Mouse (Mus musculus): ENCODE data around the gene Gpr161.

DNA sequence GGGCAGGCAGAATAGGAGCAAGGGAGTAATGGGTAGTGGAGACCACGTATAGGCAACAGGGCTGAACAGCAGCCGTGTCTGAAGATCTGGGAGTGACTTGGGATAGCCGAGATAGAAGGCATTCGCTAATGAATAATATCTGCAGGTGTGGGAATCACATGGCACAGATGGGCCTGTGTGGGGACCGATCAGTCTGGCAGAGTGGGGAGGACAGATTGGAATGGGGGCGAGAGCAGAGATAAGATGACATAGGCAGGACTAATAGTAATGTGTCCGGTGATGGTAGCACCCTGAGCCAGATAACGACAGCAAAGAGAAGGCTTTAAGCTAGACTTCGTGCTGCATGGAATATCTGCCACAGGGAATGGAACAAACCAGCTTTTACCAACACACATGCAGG, 7.4 kb upstream of the Gpr161 start:
- no peak for TF ChIP-seq POLR2A (IDR thresholded peaks at IDR 0.05; ENCODE audit: insufficient read depth, low read length)
- TF ChIP-seq CTCF (IDR thresholded peaks at IDR 0.05; ENCODE audit: low read depth, low read length): no peak
- no peak for TF ChIP-seq EP300 (IDR thresholded peaks at IDR 0.05; ENCODE audit: insufficient read depth, low read depth, low read length)

Measured in ES-Bruce4 (cell line).